Mouse (Mus musculus): ENCODE data around the gene Clec12a.

DNA sequence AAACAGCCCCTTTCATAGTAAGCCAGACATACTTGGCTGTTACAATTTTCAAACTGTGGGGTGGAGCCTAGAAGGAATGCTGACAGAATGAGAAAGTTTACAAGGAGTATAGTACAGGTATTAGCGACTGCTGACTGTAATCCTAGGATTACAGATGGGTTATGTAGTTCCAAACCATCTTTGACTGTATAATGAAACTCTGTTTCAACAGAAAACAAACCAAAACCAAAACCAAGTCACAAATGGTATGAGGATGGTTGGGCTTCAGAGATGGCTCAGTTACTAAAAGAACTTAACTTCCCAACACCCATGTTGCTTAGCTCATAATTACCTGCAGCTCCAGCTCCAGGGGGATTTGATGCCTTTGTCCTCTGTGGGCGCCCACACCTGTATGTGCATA is 26.0 kb upstream of the Clec12a start:
- TF ChIP-seq POLR2A (IDR thresholded peaks at IDR 0.05; ENCODE audit: low read depth, low read length) (no peak), CTCF (IDR thresholded peaks at IDR 0.05; ENCODE audit: extremely low read depth, insufficient read depth, insufficient read length, insufficient replicate concordance) (no peak)
